ENCODE assay signal across 8 mouse cellular contexts in the genomic region with DNA sequence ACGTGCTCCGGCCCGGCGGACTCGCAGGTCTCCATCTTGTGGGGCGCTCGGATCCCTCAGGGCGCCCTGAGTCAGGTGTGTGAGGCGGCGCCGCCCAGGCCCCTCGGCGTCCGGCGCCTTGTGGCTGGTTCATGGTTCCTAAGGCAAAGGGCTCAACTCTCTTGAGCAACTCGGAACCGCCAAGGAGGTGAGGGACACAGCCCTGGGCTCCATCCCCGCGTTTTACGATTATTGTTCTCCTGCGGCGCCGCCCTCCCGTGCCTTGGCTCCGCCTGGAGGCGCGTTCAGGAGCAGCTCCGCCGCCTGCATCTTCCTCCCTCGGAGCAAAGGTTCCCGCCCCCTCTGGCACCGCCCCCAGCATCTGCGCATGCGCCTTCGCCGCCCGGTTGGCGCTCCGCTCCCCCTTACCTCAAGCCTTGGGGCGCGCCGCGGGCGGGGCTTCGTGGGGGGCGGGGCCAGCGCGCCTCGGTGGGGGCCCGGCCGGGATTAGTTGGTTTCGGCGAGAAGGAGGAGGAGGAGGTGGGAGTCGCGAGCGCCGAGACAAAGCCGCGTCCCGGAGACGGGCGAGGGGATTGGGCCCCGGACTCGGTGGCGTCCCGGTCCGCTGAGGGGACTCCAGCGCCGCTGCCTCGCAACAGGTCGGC. TPM values are rescaled to one million over a fixed set of nuclear protein-coding genes. Genes with fewer than 3 reads are reported as not detected.
DNase-seq lines count a peak whose midpoint lies in the region; ATAC-seq lines count a peak whose summit lies in the region.

Gene Trp53bp2 (plus strand): TSS at position 489 of the 644 bp plus-strand sequence.

- H3K9me3 ChIP-seq in hindbrain, embryonic 12.5 days (replicated peaks): no peaks in the 10 kb centered on the region

- H3K27ac ChIP-seq in hindbrain, embryonic 12.5 days: peak within 1 kb of the TSS; percentile 96

- ATAC-seq in hindbrain, embryonic 12.5 days (ENCODE audit: low FRiP score): peak; percentile 94

- H3K27me3 ChIP-seq in hindbrain, embryonic 12.5 days: no peaks in the 10 kb centered on the region

- H3K9ac ChIP-seq in hindbrain, embryonic 12.5 days: peak within 1 kb of the TSS; percentile 93

- peak within 1 kb of the TSS; percentile 91 for H3K4me3 ChIP-seq in hindbrain, embryonic 12.5 days

- WGBS in hindbrain, embryonic 12.5 days: under 1% methylated on average over 69 of the region's 71 CpGs

- DNase-seq in Muller cell, postnatal 12 days (ENCODE audit: inconsistent ontology term): peak; percentile 100
- DNase-seq in cerebellum, adult 9-11 months: peak; percentile 99
- DNase-seq in frontal cortex, postnatal 10 days (ENCODE audit: low spot score in 2 of 2): peak; percentile 94 to 98
- DNase-seq in layer of hippocampus, postnatal 14 days (ENCODE audit: low spot score in 2 of 2): peak; percentile 98 to 99
- DNase-seq in lung, postnatal 14 days: peak; percentile 100
- DNase-seq in retina, adult 2 months (ENCODE audit: low read depth, low spot score): peak; percentile 95
- peak; percentile 100 for DNase-seq in thymus, postnatal 36 days

- peak within 1 kb of the TSS; percentile 62 for H3K4me2 ChIP-seq in hindbrain, embryonic 12.5 days (replicated peaks)

- H3K4me1 ChIP-seq in hindbrain, embryonic 12.5 days: peaks cover 24% of the 10 kb centered on the region

- H3K36me3 ChIP-seq in hindbrain, embryonic 12.5 days: no peaks in the 10 kb centered on the region

RNA-seq across cellular contexts. Expression of gene Trp53bp2, which starts in this region (rescaled TPM):
- polyA plus RNA-seq in hindbrain, embryonic 12.5 days (2016; fragmentation: Nextera tagmentation; extraction: Ambion mirVana): 31.9 and 32.7 TPM in 2 replicates
- 10 to 100 TPM; 27.2 to 30.5 TPM for total RNA-seq in layer of hippocampus, postnatal 14 days (2021)

Comparison
In these comparisons a context has a peak if more than half of its experiments do, and no peak if none do; other contexts are left out.
1. Peak in every context shown above with its lines: DNase-seq, ATAC-seq, H3K4me3 ChIP-seq and H3K27ac ChIP-seq.